Mouse (Mus musculus) MEL (cell line): Measurements from ENCODE around the gene Ccdc127. TPM values are rescaled to one million over a fixed set of nuclear protein-coding genes. Genes with fewer than 3 reads are reported as not detected.

Experiments used
- DNase-seq: peaks from one replicate; pipeline ENCODE4 v3.0.0; 2011; ENCODE audit warnings: low read depth, low spot score
- H3K27ac ChIP-seq: 2 replicates; pipeline ENCODE4 v1.5.1; 2012; ENCODE audit warnings: low read depth, mild to moderate bottlenecking, control low read depth, low read length, moderate library complexity; ENCODE audit not compliant: control insufficient read depth
- H3K27me3 ChIP-seq, 2 experiments: fragments of 150-350 bp in 1 of 2; sonication (generic) in 1 of 2; 2 replicates each; pipeline ENCODE4 v1.6.1; 2012; ENCODE audit warnings: low read length in 2 of 2, mild to moderate bottlenecking in 2 of 2, improper control_type of control experiment in 1 of 2, moderate library complexity in 1 of 2; ENCODE audit not compliant: insufficient read depth in 2 of 2, control insufficient read depth in 1 of 2
- H3K36me3 ChIP-seq, 2 experiments: 2 replicates each; pipeline ENCODE4 v1.6.1; 2012 to 2014; ENCODE audit warnings: low read length in 2 of 2, improper control_type of control experiment in 1 of 2, inconsistent platforms in 1 of 2, mild to moderate bottlenecking in 1 of 2; ENCODE audit not compliant: insufficient read depth in 2 of 2, control insufficient read depth in 1 of 2
- H3K4me1 ChIP-seq, 2 experiments: fragments of 150-350 bp in 1 of 2; sonication (generic) in 1 of 2; 2 replicates each; pipeline ENCODE4 v1.6.1; 2012; ENCODE audit warnings: low read length in 2 of 2, improper control_type of control experiment in 1 of 2, mild to moderate bottlenecking in 1 of 2; ENCODE audit not compliant: insufficient read depth in 2 of 2, control insufficient read depth in 1 of 2
- H3K4me3 ChIP-seq, 2 experiments: fragments of 150-350 bp in 1 of 2; sonication (generic) in 1 of 2; 2 replicates each; pipeline ENCODE4 v1.5.1; 2012; ENCODE audit warnings: low read depth in 2 of 2, low read length in 2 of 2, mild to moderate bottlenecking in 2 of 2, moderate library complexity in 2 of 2, control low read depth in 1 of 2, improper control_type of control experiment in 1 of 2; ENCODE audit not compliant: control insufficient read depth in 1 of 2, insufficient read depth in 1 of 2
- H3K79me2 ChIP-seq: 2 replicates; pipeline ENCODE4 v1.6.1; 2012; ENCODE audit warnings: mild to moderate bottlenecking, low read length, moderate library complexity; ENCODE audit not compliant: control insufficient read depth, poor library complexity, insufficient read depth
- H3K9ac ChIP-seq: 2 replicates; pipeline ENCODE4 v1.6.1; 2012; ENCODE audit warnings: low read depth, mild to moderate bottlenecking, control low read depth, low read length, moderate library complexity; ENCODE audit not compliant: control insufficient read depth, poor library complexity, severe bottlenecking
- H3K9me3 ChIP-seq: fragments of 150-350 bp; sonication (generic); replicated peaks from 2 replicates; pipeline ENCODE4 v1.6.1; 2012; ENCODE audit warnings: mild to moderate bottlenecking, low read length, improper control_type of control experiment, moderate library complexity; ENCODE audit not compliant: insufficient read depth
- BHLHE40 ChIP-seq: IDR thresholded peaks from 2 replicates; pipeline ENCODE4 v1.6.1; 2012; ENCODE audit warnings: low read depth, mild to moderate bottlenecking, inconsistent platforms, low read length, improper control_type of control experiment, borderline replicate concordance
- CHD1 ChIP-seq: IDR thresholded peaks from 2 replicates; pipeline ENCODE4 v1.6.1; 2012; ENCODE audit warnings: low read depth, mild to moderate bottlenecking, inconsistent platforms, low read length, improper control_type of control experiment
- GABPA ChIP-seq: IDR thresholded peaks from 2 replicates; pipeline ENCODE4 v1.6.1; 2012; ENCODE audit warnings: low read depth, mild to moderate bottlenecking, inconsistent platforms, low read length, improper control_type of control experiment, moderate library complexity
- GATA1 ChIP-seq: IDR thresholded peaks from 2 replicates; pipeline ENCODE4 v1.6.1; 2011; ENCODE audit warnings: low read depth, low read length, improper control_type of control experiment
- JUND ChIP-seq: IDR thresholded peaks from 2 replicates; pipeline ENCODE4 v1.6.1; 2011; ENCODE audit warnings: low read depth, mild to moderate bottlenecking, improper control_type of control experiment, low read length
- KAT2A ChIP-seq: conservative IDR thresholded peaks from 2 replicates; pipeline ENCODE4 v1.6.1; 2012; ENCODE audit warnings: low read depth, low read length, improper control_type of control experiment, inconsistent platforms
- MAFK ChIP-seq: IDR thresholded peaks from 2 replicates; pipeline ENCODE4 v1.6.1; 2011; ENCODE audit warnings: low read depth, mild to moderate bottlenecking, low read length, improper control_type of control experiment, borderline replicate concordance
- MAZ ChIP-seq: IDR thresholded peaks from 2 replicates; pipeline ENCODE4 v1.6.1; 2012; ENCODE audit warnings: low read depth, mild to moderate bottlenecking, inconsistent platforms, low read length, improper control_type of control experiment
- MXI1 ChIP-seq: IDR thresholded peaks from 2 replicates; pipeline ENCODE4 v1.6.1; 2011; ENCODE audit warnings: mild to moderate bottlenecking, low read depth, low read length, improper control_type of control experiment
- MYB ChIP-seq: IDR thresholded peaks from 2 replicates; pipeline ENCODE4 v1.6.1; 2011; ENCODE audit warnings: mild to moderate bottlenecking, low read depth, low read length, improper control_type of control experiment
- NRF1 ChIP-seq: IDR thresholded peaks from 2 replicates; pipeline ENCODE4 v1.6.1; 2014; ENCODE audit warnings: low read depth, mild to moderate bottlenecking, inconsistent platforms, low read length, improper control_type of control experiment, moderate library complexity; ENCODE audit not compliant: poor library complexity, insufficient read depth, severe bottlenecking
- POLR2AphosphoS2 ChIP-seq: IDR thresholded peaks from 2 replicates; pipeline ENCODE4 v1.6.1; 2011; ENCODE audit warnings: low read length, improper control_type of control experiment
- RAD21 ChIP-seq: IDR thresholded peaks from 2 replicates; pipeline ENCODE4 v1.6.1; 2011; ENCODE audit warnings: mild to moderate bottlenecking, low read depth, low read length, improper control_type of control experiment
- RCOR1 ChIP-seq: IDR thresholded peaks from 2 replicates; pipeline ENCODE4 v1.6.1; 2012; ENCODE audit warnings: low read depth, mild to moderate bottlenecking, inconsistent platforms, low read length, improper control_type of control experiment
- SIN3A ChIP-seq: IDR thresholded peaks from 2 replicates; pipeline ENCODE4 v1.6.1; 2012; ENCODE audit warnings: low read length, improper control_type of control experiment, inconsistent platforms
- SMC3 ChIP-seq: IDR thresholded peaks from 2 replicates; pipeline ENCODE4 v1.6.1; 2011; ENCODE audit warnings: low read depth, low read length, improper control_type of control experiment
- TBP ChIP-seq: IDR thresholded peaks from 2 replicates; pipeline ENCODE4 v1.8.0; 2011; ENCODE audit warnings: low read depth, low read length, improper control_type of control experiment
- UBTF ChIP-seq: IDR thresholded peaks from 2 replicates; pipeline ENCODE4 v1.6.1; 2012; ENCODE audit warnings: low read depth, mild to moderate bottlenecking, inconsistent platforms, low read length, improper control_type of control experiment, moderate library complexity, borderline replicate concordance; ENCODE audit not compliant: insufficient read depth
- USF1 ChIP-seq: IDR thresholded peaks from 2 replicates; pipeline ENCODE4 v1.6.1; 2014; ENCODE audit warnings: low read depth, mild to moderate bottlenecking, inconsistent platforms, low read length, improper control_type of control experiment, moderate library complexity
- USF2 ChIP-seq, 2 experiments: IDR thresholded peaks; 2 replicates each; pipeline ENCODE4 v1.6.1; 2011 to 2012; ENCODE audit warnings: improper control_type of control experiment in 2 of 2, low read length in 2 of 2, borderline replicate concordance in 1 of 2, inconsistent platforms in 1 of 2, low read depth in 1 of 2, mild to moderate bottlenecking in 1 of 2; ENCODE audit not compliant: insufficient read depth in 1 of 2
- ZC3H11A ChIP-seq: IDR thresholded peaks from 2 replicates; pipeline ENCODE4 v1.6.1; 2012; ENCODE audit warnings: low read depth, mild to moderate bottlenecking, inconsistent platforms, low read length, improper control_type of control experiment
- ZMIZ1 ChIP-seq: IDR thresholded peaks from 2 replicates; pipeline ENCODE4 v1.6.1; 2012; ENCODE audit warnings: low read depth, mild to moderate bottlenecking, inconsistent platforms, low read length, improper control_type of control experiment, moderate library complexity
- polyA plus RNA-seq, 2 experiments: library from polyadenylated mRNA; stranded (reverse) in 1 of 2; unstranded in 1 of 2; fragments of >175 nt in 1 of 2; fragments of >200 nt in 1 of 2; gene quantifications; 2 replicates each; pipeline versions ENCODE4 v1.2.1 to v1.2.4; 2012; ENCODE audit warnings: low replicate concordance in 2 of 2, low read depth in 1 of 2; ENCODE audit not compliant: insufficient read length in 2 of 2, insufficient read depth in 1 of 2, missing spikeins in 1 of 2
- total RNA-seq: library from RNA; depleted of rRNA; stranded (reverse); fragments of 300-350 nt; gene quantifications from 2 replicates; pipeline ENCODE4 v1.2.3, GENCODE M21; 2012

The Ccdc127 gene
- total and polyA plus RNA-seq, 3 experiments = 30.2 to 33.6 TPM; not detected in 1

GRCm38 (mm10) chr13:74314616-74315015, 35.5 kb upstream of the Ccdc127 start:
- no peak overlapping the region for H3K9ac ChIP-seq
- H3K4me1 ChIP-seq = peaks cover 8 to 12% of the 10 kb centered on the region in 2 experiments
- no peak for DNase-seq
- H3K27ac ChIP-seq = no peak overlapping the region
- H3K9me3 ChIP-seq = no peaks in the 10 kb centered on the region
- TF ChIP-seq MAFK = no peak
- TF ChIP-seq BHLHE40 = no peak
- TF ChIP-seq JUND = no peak
- TF ChIP-seq MXI1 = no peak
- TF ChIP-seq GABPA = no peak
- no peak for TF ChIP-seq RAD21
- H3K36me3 ChIP-seq = peaks cover 10 to 24% of the 10 kb centered on the region in 2 experiments
- H3K79me2 ChIP-seq = peaks cover 21% of the 10 kb centered on the region
- H3K4me3 ChIP-seq = no peak overlapping the region
- H3K27me3 ChIP-seq = no peaks in the 10 kb centered on the region

GRCm38 (mm10) chr13:74316386-74316785, 33.7 kb upstream of the Ccdc127 start:
- peaks cover 8 to 12% of the 10 kb centered on the region in 2 experiments for H3K4me1 ChIP-seq
- no peak for DNase-seq
- no peaks in the 10 kb centered on the region for H3K27me3 ChIP-seq
- TF ChIP-seq SMC3 (no peak), MAZ (no peak), NRF1 (no peak), ZC3H11A (no peak), UBTF (no peak), MYB (no peak)
- H3K36me3 ChIP-seq = peaks cover 3 to 24% of the 10 kb centered on the region in 2 experiments
- no peak overlapping the region for H3K27ac ChIP-seq
- H3K9me3 ChIP-seq = no peaks in the 10 kb centered on the region
- peak overlapping the region; percentile 78 to 94 for H3K4me3 ChIP-seq
- H3K9ac ChIP-seq = peak overlapping the region; percentile 91
- H3K79me2 ChIP-seq = peaks cover 21% of the 10 kb centered on the region

- peak overlapping the region; percentile 91 for H3K9ac ChIP-seq
- no peak for DNase-seq
- peak overlapping the region; percentile 78 to 94 for H3K4me3 ChIP-seq
- no peaks in the 10 kb centered on the region for H3K9me3 ChIP-seq
- no peaks in the 10 kb centered on the region for H3K27me3 ChIP-seq
- TF ChIP-seq ZC3H11A (no peak), GATA1 (no peak), ZMIZ1 (no peak), SMC3 (no peak), USF2 (IDR thresholded peaks at IDR 0.05; ENCODE audit: borderline replicate concordance in 1 of 2, insufficient read depth in 1 of 2, low read depth in 1 of 2, low read length in 2 of 2) (no peak), MYB (no peak), NRF1 (no peak), KAT2A (no peak), SIN3A (no peak), CHD1 (no peak; the same call in 1 of the 2 replicates), JUND (no peak), MAZ (no peak), POLR2AphosphoS2 (no peak), USF1 (no peak), RCOR1 (no peak), MAFK (no peak), TBP (no peak)
- peaks cover 5 to 24% of the 10 kb centered on the region in 2 experiments for H3K36me3 ChIP-seq
- H3K4me1 ChIP-seq = peaks cover 8 to 12% of the 10 kb centered on the region in 2 experiments
- peaks cover 21% of the 10 kb centered on the region for H3K79me2 ChIP-seq
- peak overlapping the region; percentile 41 for H3K27ac ChIP-seq
Measured at GRCm38 (mm10) chr13:74316789-74317169, 33.3 kb upstream of the Ccdc127 start.
